Mouse (Mus musculus) testis, postnatal 14 days (tissue): ENCODE measurements around the gene Anks1.
"Not testable (repeated sequence)": the region's sequence is repeated elsewhere in the genome, so short reads cannot be mapped to it uniquely, and the experiment has no call there.

Experiments used
- DNase-seq: peaks from one replicate; pipeline ENCODE4 v3.0.0; 2021; ENCODE audit warnings: low spot score

Gene Anks1

DNA sequence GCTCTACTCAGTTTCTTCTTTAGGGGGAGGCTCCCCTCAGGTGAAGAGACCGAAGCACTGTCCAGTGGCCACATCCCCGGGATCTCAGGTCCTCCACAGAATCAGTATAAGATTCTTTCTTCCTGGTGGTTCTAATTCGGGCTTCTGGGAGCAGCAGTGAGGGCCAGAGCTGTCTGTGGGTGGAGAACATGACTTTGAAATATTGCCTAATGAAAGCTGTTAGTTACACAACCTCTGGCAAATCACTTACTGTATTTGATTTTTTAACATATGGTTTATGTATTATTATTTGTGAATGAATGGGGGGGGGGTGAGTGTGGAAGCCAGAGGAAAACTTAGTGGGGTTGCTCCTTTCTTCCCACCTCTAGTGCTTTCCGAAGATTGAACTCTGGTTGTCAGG lies 22.7 kb downstream of the Anks1 start:
- no peak for DNase-seq

DNA sequence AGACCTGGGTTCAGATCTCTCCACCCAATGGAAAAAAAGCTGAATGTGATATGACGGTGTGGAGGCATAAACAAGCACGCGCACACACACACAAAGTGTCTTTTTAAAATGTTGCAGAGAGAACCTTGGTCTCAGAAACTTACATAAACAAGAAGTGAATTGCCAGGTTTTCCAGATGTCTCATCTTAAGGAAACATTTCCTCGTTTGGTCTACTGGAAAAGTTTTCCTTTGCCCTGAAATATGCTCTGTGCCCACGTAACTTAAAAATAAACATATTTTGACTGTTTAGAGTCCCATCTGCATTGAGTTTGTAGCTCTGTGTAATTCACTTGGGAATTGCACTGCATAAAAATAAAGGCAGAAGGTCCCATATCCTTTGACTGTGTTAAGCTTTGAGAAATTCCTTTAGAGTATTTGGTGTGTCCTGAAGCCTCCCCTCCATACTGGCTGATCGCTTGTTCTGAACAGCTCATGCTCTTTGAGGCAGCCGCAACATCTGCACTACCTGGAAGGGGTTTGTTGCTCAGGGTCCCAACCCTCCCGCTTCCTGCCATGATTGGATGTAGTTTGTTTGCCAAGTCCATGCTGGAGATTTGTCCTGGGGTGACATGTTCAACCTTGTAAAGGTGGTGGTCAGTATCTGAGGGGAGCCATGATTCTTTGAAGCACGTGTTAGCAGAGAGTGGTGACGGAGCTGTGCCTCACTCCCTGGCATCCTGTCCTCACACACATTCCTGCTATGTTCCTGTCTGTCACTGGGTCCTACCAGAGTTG lies 25.2 kb downstream of the Anks1 start:
- no peak for DNase-seq

DNA sequence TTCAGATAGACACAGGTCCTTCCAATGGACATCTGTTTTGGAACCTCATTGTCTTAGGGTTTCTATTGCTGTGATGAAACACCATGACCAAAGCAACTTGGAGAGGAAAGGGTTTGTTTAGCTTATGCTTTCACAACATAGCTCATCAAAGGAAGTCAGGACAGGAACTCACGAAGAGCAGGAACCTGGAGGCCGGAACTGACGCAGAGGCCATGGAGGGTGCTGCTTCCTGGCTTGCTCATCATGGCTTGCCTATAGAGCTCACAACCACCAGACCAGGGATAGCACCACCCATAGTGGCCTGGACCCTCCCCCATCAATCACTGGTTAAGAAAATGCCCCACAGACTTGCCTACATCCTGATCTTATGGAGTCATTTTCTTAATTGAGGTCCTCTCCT lies 26.0 kb downstream of the Anks1 start:
- DNase-seq: no peak

DNA sequence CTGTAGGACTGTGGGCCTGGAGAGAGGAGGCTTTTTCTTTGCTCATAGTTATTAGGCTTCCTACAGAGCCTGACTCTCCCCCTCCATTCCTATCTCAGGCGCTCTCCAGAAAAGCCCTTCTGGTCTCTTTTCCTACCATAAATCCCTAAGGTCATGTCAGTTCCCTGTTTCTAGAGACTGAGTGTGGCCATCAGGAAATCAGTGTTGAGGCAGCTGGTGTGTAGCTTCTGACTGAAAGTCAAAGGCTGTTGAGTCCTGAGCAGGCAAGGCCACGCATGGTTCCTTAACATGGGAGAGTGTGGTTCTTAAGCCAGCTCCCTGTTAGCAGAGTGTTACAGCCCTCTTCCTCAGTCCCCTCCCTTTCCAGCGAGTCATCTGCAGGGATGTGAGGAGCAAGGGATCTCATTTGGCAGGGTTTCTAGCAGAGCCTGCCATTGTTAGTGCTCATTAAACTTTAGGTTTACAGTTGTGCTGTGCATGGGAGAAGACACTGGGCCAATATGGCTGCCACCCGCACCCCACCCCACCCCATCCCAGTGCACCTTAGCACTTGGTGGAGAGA lies 28.0 kb downstream of the Anks1 start:
- no peak for DNase-seq

DNA sequence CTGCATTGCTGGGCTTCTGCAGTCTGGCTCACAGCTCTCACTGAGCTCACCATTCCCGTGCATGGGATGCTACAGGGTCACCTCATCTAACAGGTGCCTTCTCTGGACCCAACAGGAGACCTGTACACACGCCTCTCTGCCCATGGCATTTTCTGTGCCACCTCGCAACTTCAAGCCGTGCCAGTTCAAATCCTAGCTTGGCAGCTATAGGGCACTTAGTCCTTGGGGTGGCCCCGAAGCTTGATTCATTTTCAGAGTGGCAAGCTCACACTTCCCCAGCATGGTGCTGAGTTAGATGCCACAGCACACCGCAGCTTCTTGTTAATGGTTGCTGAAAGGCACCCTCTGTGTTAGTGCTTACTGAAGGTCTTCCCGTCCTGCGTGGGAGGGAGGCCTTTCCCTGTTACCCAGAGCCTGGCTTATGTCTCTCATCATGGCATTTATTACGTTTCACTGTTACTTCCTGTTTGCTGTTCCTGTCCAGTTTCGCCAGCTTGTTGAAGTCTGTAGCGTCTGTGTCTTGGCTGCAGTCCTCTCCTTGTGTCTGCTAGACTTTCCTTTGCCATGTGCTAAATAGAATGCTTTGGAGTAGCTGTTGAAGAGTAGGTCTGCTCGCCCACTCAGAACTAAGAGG lies 29.1 kb downstream of the Anks1 start:
- no peak for DNase-seq

DNA sequence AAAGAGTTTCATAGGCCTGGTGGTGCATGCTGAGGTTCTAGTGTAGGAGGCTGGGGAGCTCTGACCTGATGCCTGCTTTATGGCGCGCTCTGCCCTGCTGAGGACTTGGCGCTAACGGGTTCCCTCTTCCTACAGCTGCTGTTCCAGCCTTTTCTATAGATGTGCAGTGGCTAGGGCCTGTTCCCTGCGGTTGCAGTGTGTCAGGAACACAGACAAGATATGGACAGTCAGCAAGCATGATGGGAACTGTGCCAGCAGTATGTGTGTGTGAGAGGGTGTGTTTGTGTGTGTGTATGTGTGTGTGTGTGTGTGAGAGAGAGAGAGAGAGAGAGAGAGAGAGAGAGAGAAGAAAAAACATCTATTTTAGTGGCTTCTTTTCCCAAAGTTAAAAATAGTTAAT lies 29.9 kb downstream of the Anks1 start:
- no peak for DNase-seq

DNA sequence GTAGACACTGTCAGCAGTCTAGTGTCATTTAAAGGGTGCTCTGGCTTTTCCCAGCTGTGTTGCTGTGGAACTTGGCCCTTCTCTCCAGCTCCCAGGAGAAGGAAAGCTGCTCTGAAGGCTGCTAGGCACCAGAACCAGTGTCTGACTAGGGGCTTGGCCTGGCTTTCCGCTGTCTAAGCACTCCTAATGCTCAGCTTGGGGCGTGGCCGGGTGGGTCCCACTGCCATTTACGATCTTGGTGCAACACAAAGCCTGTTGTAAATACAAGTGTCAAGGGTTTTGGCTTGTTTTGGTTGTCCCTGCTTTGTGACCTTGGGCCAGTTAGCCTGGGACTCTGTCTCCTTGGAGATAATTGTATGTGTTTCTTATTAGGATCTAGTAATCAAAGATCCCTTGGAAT lies 31.2 kb downstream of the Anks1 start:
- DNase-seq: no peak

DNA sequence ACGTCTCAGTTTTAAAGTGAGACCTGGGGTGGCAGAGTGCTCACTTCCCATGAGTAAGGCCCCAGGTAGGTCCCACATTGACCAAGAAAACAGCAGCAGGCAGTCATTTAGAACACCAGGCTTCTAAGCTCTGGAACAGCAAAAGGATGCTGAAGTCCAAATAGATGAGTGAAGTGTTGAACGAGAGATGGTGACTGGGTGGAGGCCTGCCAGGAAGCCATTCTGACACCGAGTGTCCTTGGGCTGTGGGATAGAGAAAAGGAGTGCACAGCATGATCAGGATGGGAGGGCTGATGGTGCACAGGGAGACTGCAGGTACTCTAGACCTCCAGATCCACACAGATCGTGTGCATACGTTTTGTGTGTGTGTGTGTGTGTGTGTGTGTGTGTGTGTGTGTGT lies 32.1 kb downstream of the Anks1 start:
- DNase-seq: no peak

DNA sequence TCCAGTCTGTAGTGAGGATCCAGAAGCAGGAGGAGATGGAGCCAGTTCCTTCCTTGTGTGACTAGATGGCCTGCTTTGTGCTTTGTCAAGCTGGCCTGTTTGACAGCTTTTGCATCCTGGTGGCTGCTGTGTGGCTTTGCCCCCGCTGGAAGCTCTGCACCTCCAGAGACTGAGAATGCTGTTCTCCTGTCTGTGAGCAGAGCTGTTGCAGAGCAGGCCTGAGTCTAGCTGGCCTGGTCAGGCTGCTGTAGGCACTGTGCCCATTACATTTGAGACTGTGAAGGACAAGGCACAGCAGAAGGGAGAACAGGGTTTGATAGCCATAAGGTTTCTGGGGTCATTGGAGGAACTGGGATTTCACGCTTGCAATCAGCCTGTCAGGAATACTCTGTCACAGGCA lies 32.6 kb downstream of the Anks1 start:
- no peak for DNase-seq

DNA sequence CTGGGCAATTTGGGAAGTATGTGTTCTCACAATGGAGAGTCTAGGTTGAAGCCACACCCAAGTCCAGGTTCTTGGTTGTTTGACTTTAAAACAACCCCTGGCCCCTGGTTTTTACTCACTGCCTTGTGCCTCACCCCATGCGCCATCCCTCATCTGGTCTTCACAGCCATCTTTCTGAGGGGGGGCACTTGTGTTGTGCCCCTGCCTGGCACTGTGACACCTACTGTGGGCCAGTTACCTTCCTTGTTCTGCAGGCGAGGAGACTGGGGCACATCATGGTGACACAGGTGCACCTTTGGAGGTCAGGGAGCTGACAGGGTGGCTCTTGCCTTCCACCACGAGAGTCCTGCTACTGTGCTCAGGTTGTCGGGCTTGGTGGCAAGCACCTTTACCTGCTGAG lies 33.0 kb downstream of the Anks1 start:
- DNase-seq: no peak

DNA sequence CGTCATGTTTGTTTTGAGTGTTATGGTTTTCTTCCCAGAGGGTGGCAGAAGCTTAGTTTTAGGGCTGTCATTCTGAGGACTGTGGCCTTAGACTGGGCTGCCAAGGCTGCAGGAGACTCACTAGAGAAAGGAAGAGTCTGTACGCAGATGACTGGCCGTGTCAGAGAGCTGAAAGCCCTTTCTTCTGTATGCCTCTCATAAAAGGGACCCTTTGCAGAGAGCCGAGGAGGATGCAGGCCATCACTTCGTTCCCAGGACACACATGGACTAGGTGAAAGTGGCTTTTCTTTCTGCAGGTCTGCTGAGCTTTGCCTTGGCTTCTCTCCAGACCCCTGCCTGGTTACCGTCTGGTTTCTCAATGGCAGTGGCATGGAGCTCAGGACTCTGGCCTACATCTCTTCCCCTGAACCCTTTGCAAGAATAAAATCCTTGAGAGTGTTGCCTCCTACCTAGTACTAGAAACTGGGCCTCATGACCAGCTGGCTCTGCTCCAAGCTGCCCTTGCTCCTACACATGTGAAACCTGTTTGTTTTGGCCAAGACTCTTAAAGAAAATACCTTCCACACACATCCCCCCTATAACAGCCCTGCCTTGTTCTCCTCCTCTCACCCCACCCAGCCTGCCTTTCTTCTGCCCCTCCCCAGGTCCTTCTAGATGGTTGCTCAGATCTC lies 36.6 kb downstream of the Anks1 start:
- DNase-seq: no peak

DNA sequence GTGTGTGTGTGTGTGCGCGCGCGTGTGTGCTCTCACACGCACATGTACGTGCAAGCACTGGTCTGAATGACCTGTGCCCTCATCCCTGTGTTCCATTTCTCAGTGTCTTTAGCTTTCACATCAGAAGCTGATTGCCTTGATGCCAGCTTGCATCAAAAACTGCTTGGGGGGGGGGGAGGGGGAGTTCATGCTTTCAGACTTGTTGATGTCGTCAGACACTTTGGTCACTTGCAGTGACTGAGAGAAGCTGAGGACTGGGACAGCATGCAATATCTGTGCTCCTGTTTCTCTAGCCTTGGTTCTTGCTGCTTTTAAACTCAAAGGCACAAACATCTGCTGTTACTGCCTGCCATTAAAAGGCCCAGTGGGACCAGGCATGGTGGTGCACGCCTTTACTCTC lies 37.3 kb downstream of the Anks1 start:
- DNase-seq: no peak

DNA sequence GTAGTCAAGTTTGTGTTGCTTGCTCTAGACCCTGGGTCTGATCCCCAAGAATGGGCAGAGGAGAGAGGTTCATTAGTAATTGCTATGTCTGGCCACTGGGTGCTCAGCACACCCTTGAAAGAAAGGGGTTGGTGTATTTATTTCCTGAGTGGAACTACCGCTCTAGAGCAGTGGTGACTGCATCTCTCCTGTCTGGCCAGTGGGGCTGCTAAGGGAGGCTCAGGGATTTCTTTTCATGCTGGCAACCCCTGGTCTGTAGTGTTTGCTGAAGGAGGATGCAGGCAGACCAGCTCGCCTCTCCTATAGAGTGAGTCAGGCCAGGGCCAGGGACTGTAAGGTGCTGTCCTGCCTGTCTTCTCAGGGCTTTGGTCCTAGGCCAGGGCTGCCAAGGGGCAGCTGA lies 38.0 kb downstream of the Anks1 start:
- no peak for DNase-seq

DNA sequence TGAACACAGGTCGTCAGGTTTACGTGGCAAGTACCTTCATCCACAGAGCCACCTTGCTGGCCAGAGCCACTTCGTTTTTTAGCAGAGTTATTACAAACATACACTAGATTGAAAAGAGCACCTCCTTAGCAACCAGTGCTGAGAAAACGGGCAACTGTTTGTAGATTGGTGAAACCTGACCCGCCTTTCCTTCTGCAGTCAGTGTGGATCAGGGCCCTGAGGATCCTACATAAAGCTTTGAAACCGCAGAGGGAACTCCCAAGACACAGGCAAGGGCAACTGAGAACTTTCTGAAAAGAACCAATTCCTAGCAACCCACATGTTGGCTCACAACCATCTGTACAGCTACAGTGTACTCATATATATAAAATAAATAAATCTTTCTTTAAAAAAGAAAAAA lies 44.0 kb downstream of the Anks1 start:
- no peak for DNase-seq

DNA sequence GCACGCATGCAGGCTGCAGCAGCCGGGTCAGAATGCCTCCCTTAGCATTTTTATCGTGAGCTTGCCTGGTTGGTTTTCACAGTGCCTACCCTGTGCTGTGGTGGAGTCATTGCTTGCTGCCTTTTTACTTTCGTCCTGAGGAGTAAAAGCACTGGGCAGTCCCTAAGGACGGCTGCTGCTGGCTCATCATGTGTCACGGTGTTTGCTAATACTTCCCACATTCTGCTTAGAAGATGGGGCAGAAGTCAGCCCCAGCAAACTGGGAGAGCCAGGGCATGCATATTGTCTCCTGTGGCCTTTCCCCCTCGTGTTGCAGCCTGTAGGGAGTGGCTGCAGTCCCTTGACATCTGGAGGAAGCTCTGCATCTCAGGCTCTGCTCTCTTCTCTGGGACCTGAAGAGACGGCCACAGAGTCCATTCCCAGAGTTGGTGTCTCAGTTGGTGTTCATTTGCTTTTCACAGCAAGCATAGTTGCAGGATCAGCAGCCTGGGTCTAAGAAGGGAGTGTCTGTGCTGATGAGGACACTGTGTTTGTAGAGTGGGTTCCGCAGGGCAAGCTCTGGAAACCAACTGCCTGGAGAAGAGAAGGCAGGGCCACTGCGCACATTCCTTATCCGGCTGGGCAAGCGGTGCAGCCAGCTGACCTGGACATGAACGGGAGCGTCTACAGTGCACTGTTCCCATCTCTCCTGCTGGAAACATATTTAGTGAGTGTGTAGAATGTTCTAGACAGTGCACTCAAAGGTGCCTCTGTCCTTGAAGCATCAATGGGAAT lies 45.7 kb downstream of the Anks1 start:
- no peak for DNase-seq

DNA sequence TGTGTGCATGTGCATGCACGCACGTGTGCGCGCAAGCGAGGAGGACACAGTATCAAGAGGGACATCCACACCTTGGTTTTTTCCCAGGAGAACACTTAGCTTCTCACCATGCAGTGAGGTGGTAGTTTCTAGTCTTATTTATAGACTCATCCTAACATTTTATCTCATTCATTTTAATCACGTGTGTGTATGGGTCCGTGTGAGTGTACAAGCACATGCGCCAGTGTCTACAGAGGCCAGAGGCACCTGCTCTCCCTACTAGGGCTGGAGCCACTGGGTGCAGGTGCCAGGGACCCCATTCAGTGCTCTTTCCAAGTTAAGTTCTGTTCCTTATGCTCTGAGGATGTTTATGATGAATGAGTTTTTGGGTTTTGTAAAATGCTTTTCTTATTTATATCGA lies 48.5 kb downstream of the Anks1 start:
- DNase-seq: no peak

DNA sequence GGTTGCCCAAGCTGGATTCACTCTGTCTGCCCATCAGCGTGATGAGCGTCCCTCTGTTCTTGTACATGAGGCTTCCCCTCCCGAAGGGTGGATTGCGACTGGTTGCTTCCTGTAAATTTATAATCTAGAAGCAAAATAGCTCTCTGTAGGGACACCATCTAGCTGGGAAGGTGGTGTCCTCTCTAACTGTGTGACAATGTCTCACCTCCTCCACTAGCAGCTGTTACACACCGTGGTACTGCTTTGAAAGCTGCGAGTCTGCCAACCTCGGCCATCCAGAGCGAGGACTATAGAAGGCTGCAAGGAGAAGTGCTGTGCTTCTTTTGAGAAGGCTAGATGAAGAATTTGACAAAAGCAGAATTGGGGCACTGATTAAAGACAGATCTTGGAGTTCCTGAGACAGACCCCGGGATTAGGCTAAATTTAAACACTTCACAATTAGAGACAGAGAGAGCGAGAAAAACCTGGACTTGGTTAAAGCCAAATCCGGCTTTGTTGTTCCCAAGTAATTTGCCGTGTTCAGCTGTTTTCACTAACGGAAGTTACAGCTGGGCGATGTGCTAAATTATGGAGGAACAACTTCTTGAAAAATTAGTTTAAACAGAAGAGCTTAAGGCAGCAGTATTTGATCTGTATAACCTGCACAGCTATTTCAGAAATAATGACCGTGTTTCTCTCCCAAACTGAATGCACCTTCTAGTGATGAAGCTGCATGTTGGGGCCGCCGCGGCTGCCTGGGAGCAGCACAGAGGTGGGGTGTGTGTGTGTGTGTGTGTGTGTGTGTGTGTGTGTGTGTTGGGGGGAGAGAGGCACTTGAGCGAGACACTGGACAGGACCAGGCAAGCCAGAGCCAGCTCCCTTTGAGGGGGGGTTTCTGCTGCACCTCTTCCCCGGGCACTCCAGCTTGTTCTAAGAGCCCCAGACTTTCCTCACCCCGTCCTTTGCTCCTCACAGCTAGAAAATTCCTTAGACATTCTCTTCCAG lies 51.3 kb downstream of the Anks1 start:
- DNase-seq: no peak

DNA sequence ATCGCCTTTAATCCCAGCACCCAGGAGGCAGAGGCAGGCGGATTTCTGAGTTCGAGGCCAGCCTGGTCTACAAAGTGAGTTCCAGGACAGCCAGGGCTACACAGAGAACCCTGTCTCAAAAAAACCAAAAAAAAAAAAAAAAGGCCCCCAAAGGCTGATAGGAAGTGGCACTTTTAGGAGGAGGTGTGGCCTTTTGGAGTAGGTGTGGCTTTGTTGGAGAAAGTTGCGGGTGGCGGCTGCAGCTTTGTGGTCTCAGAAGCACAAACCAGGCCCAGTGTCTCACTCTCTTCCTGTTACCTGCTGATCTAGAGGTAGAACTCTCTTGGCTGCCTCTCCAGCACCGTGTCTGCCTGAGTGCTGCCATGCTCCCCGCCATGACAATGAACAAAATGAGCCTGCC lies 54.0 kb downstream of the Anks1 start:
- not testable (repeated sequence) for DNase-seq

DNA sequence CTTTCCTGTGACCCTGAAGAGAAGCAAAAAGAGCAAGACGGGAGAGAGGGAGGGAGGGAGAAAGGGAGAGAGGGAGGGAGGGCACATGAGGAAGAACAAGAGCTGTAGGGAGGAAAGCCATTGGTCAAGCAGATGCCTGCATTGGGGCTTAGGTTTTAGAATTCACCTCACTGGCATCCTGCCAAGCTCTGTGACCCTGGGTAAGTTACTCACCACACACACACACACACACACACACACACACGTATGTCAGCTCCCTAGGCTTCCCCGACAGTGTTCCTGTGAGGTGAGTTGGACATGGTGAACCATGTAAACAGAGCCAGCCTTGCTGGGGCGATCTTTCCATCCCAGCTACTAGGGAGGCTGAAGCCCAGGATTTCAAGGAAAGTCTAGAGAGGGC lies 55.5 kb downstream of the Anks1 start:
- DNase-seq: no peak

DNA sequence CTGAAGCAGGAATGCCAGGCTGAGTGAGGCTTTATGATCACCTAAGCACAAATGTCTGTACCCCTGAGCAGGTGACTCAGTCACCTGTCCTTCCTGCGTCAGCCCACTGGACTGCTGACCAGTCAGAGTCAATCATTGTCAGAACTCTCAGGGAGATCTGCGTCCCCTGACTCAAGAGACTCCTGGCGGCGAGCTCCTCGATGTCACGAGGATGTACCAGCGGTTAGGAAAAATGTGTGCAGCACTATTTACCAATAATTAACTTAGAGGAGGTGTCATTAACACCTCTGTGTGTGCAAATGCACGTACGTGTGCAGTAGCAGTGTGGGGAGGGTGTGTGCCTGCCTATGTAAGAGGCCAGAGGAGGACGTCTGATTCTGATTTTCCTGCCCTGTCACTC lies 56.2 kb downstream of the Anks1 start:
- no peak for DNase-seq

DNA sequence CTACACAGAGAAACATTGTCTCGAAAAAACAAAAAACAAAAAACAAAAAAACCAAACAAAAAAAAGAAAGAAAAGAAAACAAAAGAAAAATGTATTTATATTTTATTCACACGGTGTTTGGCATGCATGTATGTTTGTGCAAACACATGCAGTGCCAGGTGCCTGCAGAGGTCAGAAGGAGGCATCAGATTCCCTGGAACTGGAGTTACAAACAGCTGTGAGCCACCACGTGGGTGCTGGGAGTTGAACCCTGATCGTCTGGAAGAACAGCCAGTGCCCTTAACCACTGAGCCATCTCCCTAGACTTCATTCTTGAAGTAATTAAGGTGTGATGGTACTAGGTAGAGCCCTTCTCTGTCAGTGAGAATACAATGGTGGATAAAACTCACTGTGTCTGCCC lies 57.0 kb downstream of the Anks1 start:
- no peak for DNase-seq
